Mouse (Mus musculus) liver, postnatal 0 days (tissue): Measurements from ENCODE around the gene Chpf2.

Experiments used
- CTCF ChIP-seq: sonication (generic); IDR thresholded peaks from 2 replicates; pipeline ENCODE4 v1.5.1; 2016; ENCODE audit warnings: antibody characterized with exemption, low read depth
- EP300 ChIP-seq: IDR thresholded peaks from 2 replicates; pipeline ENCODE4 v1.6.1; 2016; ENCODE audit warnings: antibody characterized with exemption, low read depth, mild to moderate bottlenecking

DNA sequence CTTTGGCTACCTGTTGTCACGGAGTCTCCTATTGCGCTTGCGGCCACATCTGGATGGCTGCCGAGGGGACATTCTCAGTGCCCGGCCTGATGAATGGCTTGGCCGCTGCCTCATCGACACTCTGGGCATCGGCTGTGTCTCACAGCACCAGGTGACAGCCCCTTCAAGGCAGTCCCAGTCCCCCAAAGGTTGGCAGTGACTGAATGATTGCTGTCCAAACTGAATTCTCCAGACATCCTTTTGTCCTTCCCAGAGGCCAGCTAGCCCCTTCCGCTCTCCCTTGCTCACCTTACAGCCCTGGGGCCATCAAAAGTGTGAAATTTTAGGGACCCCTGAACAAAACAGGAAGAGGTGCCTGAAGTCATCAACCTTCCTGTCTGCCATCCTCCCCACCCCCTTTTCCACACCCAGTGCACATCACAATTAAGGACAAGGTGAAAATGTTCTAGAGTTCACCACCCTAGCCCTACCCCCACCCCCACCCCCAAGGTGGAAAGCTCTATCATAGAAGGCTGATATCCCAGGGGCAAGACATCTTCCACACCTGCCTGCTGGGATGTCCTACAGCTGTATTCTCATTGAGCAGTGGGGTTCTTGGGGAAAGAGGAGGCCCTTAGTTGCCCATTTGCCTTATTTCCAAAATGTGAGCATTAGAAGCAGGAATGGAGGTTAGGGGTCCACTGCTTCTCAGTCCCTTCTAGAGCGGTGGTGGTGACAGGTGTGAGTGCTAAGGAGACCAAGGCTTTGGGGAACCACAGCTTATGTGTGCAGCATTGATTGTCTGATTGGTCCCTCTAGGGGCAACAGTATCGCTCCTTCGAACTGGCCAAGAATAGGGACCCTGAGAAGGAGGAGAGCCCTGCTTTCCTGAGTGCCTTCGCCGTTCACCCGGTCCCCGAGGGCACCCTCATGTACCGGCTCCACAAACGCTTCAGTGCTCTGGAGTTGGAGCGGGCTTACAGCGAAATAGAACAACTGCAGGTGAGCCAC is 3.3 kb downstream of the Chpf2 start:
- TF ChIP-seq EP300 (no peak), CTCF (no peak)
